Mouse (Mus musculus) G1E (cell line): Measurements from ENCODE around the gene Pkp4.

Experiments
- CTCF ChIP-seq: IDR thresholded peaks from 2 replicates; pipeline ENCODE4 v1.5.1; 2012; ENCODE audit warnings: low read depth, low read length, inconsistent platforms, mixed read lengths
- GATA1 ChIP-seq: IDR thresholded peaks from 2 replicates; pipeline ENCODE4 v1.6.1; 2012; ENCODE audit warnings: borderline replicate concordance, low read length, inconsistent platforms, mixed read lengths
- GATA2 ChIP-seq: IDR thresholded peaks from 2 replicates; pipeline ENCODE4 v1.6.1; 2012; ENCODE audit warnings: low read depth, low read length, inconsistent platforms, borderline replicate concordance
- TAL1 ChIP-seq: conservative IDR thresholded peaks from 2 replicates; pipeline ENCODE4 v1.6.1; 2012; ENCODE audit warnings: low read depth, low read length, inconsistent platforms, mixed read lengths

DNA sequence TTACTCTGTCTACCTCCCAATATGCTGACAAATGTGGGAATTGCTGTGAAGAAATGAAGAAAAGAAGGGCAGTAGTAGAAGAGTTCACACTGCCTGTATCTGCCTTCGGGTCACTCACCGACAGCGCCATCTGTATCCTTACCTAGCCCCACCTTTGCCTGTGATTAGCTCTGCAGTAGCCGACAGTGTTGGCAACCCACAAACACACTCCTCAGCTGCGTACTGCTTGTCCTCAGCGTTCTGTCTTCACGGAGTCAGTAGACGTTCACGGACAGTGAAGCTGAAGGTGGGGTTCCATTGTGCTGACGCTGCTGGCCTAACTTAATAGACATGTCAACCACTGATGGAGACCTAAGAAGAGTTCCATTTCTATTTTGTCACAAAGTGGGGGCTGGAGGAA, 81.5 kb downstream of the Pkp4 start:
- TF ChIP-seq CTCF (no peak), TAL1 (no peak), GATA2 (no peak), GATA1 (no peak)
